Mouse (Mus musculus) WW6 (cell line): ENCODE results near the gene Spint1.

Source experiments
- DNase-seq: peaks from one replicate; pipeline ENCODE4 v3.0.0-alpha.2; 2013; ENCODE audit warnings: low read depth, low spot score

The Spint1 gene

DNA sequence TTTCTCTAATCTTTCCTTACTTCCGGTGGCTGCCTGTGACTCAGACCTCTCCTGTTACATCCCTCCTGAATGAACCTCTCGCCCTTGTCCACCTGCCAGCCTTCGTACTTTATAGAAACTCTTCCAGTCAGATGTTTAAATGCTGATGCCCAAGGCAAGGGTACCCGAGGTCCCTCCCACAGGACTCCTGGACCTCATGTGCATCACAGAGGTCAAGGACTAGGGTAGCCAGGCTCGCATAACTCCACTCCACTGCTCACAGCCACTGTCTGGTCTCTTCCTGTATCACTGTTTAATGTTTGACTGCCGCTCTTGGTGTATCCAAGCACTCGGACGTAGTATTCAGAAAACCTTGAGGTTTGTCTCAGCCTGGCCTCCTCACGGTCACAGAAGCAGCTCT is 5.4 kb downstream of the Spint1 start:
- no peak for DNase-seq

- DNase-seq, result no peak
Observed at GRCm38 (mm10) chr2:119245246-119245645, 8.1 kb downstream of the Spint1 start.

DNA sequence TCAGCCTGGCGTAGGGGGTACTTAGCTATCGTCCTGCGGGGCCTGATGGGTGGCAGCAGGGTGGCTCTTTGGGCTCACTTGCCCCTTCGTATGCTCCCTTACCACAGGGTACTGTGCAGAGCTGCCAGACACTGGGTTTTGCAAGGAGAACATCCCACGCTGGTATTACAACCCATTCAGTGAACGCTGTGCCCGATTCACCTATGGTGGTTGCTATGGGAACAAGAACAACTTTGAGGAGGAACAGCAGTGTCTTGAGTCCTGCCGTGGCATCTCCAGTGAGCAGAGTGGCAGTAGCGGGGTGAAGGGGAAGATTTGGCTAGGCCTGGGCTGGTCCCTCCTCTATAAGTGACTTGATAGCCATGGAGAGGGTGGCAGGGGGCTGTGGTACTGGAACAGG is 10.7 kb downstream of the Spint1 start:
- DNase-seq, result no peak

DNA sequence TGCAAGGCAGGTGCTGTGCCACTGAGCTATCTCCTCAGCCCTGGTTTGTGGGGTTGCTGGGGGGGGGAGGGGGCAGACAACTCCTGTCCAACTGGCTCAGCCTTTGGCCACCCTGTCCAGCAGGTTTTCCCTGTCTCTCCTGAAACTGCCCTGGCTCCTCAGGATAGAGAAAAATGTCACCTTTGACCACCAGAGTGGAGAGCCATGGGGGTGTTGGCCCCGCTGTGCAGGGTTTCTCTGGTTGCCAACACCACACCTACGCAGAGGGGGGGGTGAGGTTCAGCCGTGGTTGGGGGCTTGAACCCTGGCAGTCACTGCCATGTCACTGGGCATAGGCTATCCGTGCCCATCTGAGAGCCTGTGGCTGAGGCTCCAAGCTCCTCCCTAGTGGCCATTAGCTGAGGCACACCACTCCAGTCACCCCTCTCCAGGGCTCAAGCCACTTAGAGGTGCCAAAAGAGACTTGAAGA is 12.5 kb downstream of the Spint1 start:
- no peak for DNase-seq

GRCm38 (mm10) chr2:119250377-119250776 is 13.2 kb downstream of the Spint1 start:
- no peak for DNase-seq

- DNase-seq, result peak; percentile 64
Observed at GRCm38 (mm10) chr2:119250826-119251478, 13.8 kb downstream of the Spint1 start.

- no peak for DNase-seq
Observed at GRCm38 (mm10) chr2:119254976-119255375, 17.8 kb downstream of the Spint1 start.

GRCm38 (mm10) chr2:119260518-119260917 is 23.4 kb downstream of the Spint1 start:
- DNase-seq, result no peak

DNA sequence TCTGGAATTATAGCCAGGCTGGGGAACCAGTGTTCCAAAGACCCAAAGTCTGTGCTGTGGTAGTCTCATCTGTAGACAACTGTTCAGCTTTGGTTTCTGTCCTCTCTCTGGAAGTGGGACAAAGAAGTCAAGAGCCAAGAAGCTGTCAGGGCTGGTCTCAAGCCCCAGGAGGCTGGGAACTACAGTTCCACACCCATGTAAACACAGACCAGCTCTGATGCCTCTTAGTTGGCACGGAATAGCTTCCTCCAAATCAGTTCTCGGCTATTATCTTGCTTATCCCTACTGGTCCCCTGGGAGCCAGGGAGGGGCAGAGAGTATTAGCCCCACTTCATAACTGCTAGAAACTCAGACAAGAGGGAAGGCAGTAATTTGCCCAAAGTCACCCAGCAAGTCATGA is 24.2 kb downstream of the Spint1 start:
- DNase-seq, result no peak

DNA sequence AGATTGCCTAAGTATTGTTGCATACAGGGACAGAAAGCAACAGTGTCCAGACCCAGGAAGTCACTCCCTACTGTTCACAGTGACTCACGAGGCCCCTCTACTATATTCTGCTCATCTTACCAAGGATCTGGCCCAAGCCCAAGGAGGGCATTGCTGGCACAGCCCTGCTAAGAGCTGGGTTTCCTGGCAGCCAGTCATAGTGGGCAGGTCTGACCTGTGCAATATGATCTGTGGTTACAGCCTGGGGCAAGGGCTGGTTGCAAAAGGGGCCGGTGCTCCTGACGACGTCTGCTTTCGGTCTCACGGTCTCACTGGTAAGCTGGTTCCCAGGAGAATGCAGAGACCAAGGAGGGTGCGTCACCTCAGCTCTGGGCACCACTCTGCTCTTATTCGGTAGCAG is 25.8 kb downstream of the Spint1 start:
- DNase-seq, result no peak

DNA sequence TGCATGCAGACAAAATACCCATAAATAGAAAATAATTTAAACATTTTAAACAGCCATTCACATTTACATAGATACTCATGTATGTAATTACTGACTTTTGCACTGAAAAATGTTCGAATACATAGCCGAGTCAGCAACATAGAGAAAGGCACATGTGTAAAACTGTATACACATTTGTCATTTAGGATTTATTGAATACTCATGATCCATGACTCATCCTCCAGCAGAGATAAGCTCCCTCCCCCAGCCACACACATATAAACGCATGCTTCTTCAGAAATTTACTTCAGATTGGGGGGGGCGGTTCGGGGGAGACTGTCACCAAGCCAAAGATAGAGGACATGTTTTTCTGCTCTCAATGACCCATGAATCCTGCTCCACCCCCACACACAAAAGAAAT is 26.7 kb downstream of the Spint1 start:
- DNase-seq, result no peak

GRCm38 (mm10) chr2:119270286-119270642 is 33.1 kb downstream of the Spint1 start:
- DNase-seq, result no peak

DNA sequence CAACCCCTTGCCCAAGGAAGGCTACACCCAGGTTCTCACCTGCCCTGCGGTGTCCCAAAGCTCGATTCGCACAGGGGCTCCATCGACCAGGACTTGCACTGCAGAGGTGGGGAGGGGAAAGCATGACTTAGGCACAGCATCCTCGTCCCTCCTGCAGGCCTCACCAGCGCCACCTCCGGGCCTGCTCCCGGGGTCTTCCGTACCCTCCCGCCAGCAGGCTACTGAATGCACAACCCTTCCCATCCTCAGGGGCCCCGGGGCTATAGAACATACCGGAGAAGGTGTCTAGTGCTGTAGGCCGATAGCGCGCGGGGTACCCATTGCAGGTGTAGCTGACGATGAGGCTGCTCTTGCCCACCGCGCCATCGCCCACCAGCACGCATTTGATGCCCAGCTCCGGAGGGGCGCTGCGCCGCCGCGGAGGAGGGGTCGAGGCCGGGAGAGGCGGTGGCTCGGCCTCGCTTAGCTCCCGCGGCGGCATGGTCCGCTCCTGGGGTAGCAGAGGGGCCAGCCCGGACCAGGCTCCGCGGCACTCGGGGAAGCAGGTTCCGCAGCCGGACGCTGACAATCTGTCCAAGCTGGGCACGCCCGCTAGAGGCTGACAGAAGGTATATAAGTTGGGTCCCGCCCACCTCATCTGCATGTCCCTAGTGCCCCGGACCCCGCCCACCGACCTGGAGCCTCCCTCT is 33.6 kb downstream of the Spint1 start, which contains the start of gene Rhov:
Gene Rhov (minus strand): TSS at position 630 of the 689 bp plus-strand sequence.
- DNase-seq, result no peak

DNA sequence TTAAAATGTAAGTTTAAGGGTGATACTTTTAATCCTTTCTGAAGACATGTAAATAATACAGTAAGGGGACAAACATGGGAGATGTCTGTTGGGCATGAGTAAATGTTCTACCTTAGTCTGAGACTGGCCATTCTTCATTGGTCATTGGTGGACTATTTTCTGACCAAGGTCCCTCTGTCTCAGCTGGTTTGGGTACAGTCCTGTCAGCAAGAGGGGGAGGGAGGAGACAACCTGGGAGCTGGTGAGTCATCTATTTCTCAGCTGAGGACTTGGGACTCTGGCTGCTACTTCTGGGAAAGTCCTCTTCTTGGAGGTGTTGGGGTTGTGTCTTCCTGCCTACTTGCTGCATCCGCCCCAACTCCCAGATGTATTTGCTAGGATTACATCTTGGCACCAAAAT is 37.0 kb downstream of the Spint1 start:
- DNase-seq, result no peak

DNA sequence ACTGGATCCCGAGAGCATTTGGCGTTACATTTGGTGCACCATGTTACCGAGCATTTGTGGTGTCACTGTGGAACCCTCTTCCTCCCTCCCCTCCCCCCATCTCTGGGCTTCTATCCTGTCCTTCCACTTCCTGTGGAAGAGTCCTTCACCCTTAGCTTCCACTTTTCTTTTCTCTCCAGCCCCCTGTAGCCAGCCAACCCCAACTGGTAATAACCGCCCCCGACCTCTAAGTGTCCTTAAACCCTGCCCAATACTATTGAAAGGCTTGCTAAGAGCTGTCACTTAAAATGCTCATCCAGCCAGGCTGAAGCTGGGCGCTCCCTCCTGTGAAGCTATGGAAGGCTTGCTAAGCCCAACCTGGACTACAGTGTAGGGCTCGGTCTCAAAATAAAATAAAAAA is 39.8 kb downstream of the Spint1 start:
- no peak for DNase-seq

DNA sequence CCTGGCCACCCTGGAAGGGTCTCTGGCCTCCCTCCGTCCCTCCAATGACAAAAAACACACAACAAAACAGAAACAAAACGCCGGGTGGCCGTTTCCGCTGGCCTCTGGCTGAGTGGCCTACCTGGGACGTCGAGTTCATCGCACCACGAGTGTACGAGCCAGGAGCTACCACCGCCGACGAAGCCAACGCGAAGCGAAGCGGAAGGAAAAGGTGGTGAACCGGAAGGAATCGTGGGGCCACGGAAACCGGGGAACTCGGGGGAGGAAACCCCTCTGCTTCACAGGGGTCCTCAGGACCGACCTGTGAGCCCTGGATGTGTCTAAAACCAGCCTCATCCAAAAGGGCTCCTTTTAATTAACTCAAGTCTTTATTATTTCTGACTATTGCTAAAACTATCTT is 40.6 kb downstream of the Spint1 start:
- DNase-seq, result no peak

DNA sequence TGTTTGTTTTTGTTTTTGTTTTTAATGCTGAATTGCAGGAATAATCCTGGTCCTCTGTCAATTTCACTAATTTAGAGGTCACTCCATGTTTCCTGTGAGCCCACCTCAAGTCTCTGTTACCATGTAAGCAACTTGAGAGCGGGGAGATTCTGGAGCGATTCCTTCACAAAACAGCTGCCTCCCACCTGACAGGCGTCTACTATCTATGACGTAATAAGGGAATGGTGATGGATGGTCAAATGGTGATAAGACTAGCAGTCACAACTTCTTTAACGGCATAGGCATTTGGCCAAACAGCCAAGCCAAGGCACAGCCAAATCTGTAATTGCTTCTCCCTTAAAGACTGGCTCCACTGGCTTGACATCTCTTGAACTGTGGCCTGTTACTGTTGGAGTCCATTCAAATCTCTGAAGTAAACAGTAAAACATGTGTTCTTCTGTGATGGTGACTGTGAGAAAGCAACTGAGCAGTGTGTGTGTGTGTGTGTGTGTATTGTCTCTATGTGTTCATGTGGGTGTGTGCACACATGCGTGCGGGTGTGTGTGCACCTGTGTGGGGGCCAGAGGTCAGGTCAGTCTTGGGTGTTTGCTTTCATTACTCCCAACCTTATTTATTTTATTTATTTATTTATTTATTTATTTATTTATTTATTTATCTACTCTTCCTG is 44.9 kb downstream of the Spint1 start:
- DNase-seq, result no peak

GRCm38 (mm10) chr2:119287372-119287771 is 50.2 kb downstream of the Spint1 start:
- no peak for DNase-seq

DNA sequence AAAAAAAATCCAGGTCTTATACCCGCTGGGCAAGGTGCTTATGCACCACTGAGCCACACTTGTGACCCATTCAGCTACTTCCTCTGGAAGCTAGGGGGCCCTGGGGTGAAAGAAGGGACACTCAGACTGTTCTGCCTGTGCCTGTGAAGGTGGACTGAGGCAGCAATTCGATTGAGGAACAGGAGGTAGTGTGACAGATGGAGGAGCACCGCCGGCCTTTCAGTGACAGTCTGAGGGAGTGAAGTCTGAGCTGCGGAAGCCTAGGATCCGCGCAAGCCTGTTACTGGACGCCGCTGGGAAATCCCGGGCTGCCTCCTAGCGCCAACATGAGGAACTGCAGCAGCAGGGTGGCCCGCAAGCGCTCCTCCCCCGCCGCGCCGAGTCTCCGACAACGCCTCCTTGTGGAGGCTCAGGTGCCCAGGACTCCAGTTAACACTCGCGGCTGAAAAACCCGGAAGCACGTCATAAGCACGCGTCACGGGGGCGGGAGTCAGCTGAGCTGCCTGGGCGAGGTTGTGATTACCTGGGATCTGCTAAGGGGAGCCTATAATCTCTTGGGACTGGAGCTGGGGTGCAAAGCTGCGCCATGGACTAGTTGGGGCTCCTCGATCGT is 51.2 kb downstream of the Spint1 start, which contains the start of gene Vps18:
Gene Vps18 (plus strand): TSS at position 471 of the 613 bp plus-strand sequence.
- peak; percentile 95 for DNase-seq

DNA sequence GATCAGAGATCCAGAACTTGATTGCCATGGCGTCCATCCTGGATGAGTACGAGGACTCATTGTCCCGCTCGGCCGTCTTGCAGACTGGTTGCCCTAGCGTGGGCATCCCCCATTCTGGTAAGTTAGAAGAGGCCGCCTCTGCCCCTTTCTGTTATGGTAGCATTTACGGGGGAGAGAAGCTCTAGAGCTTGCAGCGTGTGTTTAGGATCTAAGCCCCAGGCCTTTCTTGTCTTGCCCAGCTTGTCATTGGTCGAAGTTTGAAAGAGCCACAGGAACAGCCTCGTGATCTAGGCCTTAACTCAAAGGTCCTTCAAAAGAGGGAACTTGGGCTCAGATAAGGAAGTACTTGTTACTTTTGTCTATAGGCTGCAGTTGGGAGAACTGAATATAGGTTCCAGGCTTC is 51.9 kb downstream of the Spint1 start:
- no peak for DNase-seq

DNA sequence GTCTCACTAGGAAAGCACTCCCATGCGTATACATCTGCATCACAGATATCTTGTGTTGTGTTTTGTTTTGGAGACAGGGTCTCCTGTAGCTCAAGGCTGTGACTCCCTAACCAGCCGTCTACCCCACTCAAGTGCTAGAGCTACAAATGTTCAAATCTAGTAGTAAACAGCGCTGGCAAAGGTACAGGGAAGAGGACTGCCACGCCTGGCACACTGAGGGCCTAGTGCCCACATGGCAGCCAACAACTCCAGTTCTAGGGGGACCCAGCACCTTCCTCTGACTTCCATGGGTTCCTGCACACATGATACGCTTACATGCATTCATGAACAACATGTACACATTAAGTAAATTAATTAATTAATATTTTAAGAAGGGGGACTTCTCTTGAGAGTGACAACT is 55.1 kb downstream of the Spint1 start:
- no peak for DNase-seq

GRCm38 (mm10) chr2:119292852-119293251 is 55.7 kb downstream of the Spint1 start:
- DNase-seq, result no peak
